Mouse (Mus musculus) macrophage (primary cell): ENCODE data around the gene Slc38a6. TPM values are rescaled to one million over a fixed set of nuclear protein-coding genes. Genes with fewer than 3 reads are reported as not detected.

Source experiments
- H3K27ac ChIP-seq: fragments of 350-480 bp; formaldehyde crosslinking; 2 replicates; pipeline ENCODE4 v1.9.0; 2021
- H3K36me3 ChIP-seq: fragments of 350-480 bp; formaldehyde crosslinking; 2 replicates; pipeline ENCODE4 v1.9.0; 2021; ENCODE audit errors: inconsistent target
- H3K4me3 ChIP-seq: fragments of 350-480 bp; formaldehyde crosslinking; 2 replicates; pipeline ENCODE4 v1.9.0; 2021; ENCODE audit errors: inconsistent target
- H3K79me2 ChIP-seq: fragments of 350-480 bp; formaldehyde crosslinking; 2 replicates; pipeline ENCODE4 v1.9.0; 2021; ENCODE audit errors: inconsistent target
- WGBS: methylation state at CpG from one replicate; pipeline ENCODE4 v1.1.7; 2026; ENCODE audit warnings: inconsistent platforms; ENCODE audit not compliant: missing documents; 5-methylcytosine and 5-hydroxymethylcytosine counted together
- polyA plus RNA-seq: library from polyadenylated mRNA; stranded (reverse); fragments of 250-400 nt; gene quantifications from 3 replicates; pipeline ENCODE4 v1.2.4, GENCODE M21; 2018; ENCODE audit warnings: inconsistent platforms

The Slc38a6 gene
- polyA plus RNA-seq, 1 experiment from 2014 or later: 40.6 TPM

- 100% methylated on average over 1 of the region's 2 CpGs for WGBS
- Histone ChIP-seq H3K36me3 (peaks cover 46% of the 10 kb centered on the region), H3K4me3 (no peak overlapping the region), H3K27ac (no peak overlapping the region), H3K79me2 (no peaks in the 10 kb centered on the region)
These were observed 70.1 kb downstream of the Slc38a6 start for GRCm38 (mm10) chr12:73356696-73357095.

GRCm38 (mm10) chr12:73357311-73357710, 70.7 kb downstream of the Slc38a6 start:
- Histone ChIP-seq H3K79me2 (no peaks in the 10 kb centered on the region), H3K36me3 (peaks cover 40% of the 10 kb centered on the region), H3K4me3 (no peak overlapping the region), H3K27ac (no peak overlapping the region)
- WGBS: 91% methylated on average over 5 of the region's 5 CpGs

- peaks cover 36% of the 10 kb centered on the region for H3K36me3 ChIP-seq
- H3K4me3 ChIP-seq: no peak overlapping the region
- no peaks in the 10 kb centered on the region for H3K79me2 ChIP-seq
- 96% methylated on average over 3 of the region's 3 CpGs for WGBS
- no peak overlapping the region for H3K27ac ChIP-seq
These were observed 71.2 kb downstream of the Slc38a6 start for GRCm38 (mm10) chr12:73357736-73358135.

GRCm38 (mm10) chr12:73358640-73359039, 72.1 kb downstream of the Slc38a6 start:
- Histone ChIP-seq H3K36me3 (peaks cover 30% of the 10 kb centered on the region), H3K27ac (no peak overlapping the region), H3K4me3 (no peak overlapping the region), H3K79me2 (no peaks in the 10 kb centered on the region)
- 87% methylated on average over 2 of the region's 2 CpGs for WGBS

DNA sequence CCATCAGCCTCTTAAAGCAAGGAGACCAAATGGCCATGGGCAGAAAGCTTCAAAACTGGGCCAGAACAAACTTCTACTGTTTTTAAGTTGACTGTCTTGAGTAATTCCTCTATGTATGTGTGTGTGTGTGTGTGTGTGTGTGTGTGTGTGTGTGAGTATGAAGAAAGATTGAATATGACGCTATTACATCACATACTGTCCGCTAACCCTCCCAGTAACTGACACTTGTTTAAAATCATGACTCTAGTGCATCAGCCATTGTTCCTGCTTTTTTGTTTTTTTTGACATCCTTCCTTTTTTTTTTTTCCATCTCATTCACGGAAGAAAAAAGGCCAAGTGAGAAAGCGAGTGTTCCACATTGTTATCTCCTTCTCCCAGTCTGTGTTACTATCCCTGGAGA, 72.9 kb downstream of the Slc38a6 start:
- H3K36me3 ChIP-seq: peaks cover 22% of the 10 kb centered on the region
- no peak overlapping the region for H3K27ac ChIP-seq
- no peak overlapping the region for H3K4me3 ChIP-seq
- WGBS: 41% methylated on average over 4 of the region's 4 CpGs
- no peaks in the 10 kb centered on the region for H3K79me2 ChIP-seq

DNA sequence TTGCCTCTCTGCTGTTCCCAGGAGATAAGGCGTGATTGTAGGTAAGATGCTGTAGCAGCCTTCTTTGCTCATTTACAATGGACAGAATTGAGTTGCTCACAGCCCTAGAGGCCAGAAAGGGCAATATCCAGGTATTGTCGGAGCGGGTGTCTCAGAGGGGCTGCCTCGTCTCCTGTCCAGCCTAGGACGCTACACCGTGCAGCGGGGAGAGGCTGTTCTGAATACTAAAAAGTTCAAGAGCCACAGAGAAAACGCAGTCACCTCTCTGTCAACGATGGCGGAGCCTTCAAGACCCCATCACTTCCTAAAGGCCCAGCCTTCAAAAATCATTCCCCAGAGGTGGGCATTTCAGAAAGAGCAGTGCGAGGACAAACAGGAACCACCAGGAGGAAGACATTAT, 74.6 kb downstream of the Slc38a6 start:
- H3K36me3 ChIP-seq: peaks cover 7% of the 10 kb centered on the region; the same call in 1 of the 2 replicates
- no peak overlapping the region for H3K27ac ChIP-seq
- no peak overlapping the region for H3K4me3 ChIP-seq
- 94% methylated on average over 11 of the region's 11 CpGs for WGBS
- no peaks in the 10 kb centered on the region for H3K79me2 ChIP-seq

GRCm38 (mm10) chr12:73363401-73363800, 76.8 kb downstream of the Slc38a6 start:
- H3K36me3 ChIP-seq: peaks cover 7% of the 10 kb centered on the region; the same call in 1 of the 2 replicates
- no peak overlapping the region for H3K27ac ChIP-seq
- no peaks in the 10 kb centered on the region for H3K79me2 ChIP-seq
- WGBS: 95% methylated on average over 6 of the region's 6 CpGs
- H3K4me3 ChIP-seq: no peak overlapping the region

DNA sequence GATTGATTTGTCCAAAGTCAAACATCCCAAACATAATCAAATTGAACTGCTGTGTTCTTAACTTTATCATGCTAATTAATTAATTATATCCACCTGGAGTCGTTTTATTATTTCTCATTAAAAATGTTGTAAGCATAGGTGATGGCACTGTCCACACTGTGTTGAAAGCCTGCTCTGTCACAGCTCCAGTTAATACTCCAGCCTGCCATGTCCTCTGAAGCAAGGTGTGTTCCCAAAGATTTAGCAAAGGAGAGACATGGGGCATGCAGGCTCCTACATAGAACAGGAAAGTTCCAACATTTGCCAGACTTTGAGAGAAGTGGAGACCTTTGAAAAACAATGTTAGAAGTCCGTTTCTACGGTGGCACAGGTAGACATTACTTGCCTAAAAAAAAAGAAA, 77.4 kb downstream of the Slc38a6 start:
- WGBS: 82% methylated on average over 3 of the region's 3 CpGs
- Histone ChIP-seq H3K4me3 (no peak overlapping the region), H3K27ac (no peak overlapping the region), H3K36me3 (peaks cover 7% of the 10 kb centered on the region; the same call in 1 of the 2 replicates), H3K79me2 (no peaks in the 10 kb centered on the region)

- H3K27ac ChIP-seq: no peak overlapping the region
- no peak overlapping the region for H3K4me3 ChIP-seq
- 76% methylated on average over 7 of the region's 7 CpGs for WGBS
- 0 out of 2 replicates have a peak, but pooled peaks cover under 1% of the 10 kb centered on the region for H3K36me3 ChIP-seq
- H3K79me2 ChIP-seq: no peaks in the 10 kb centered on the region
These were observed 80.0 kb downstream of the Slc38a6 start for GRCm38 (mm10) chr12:73366581-73366980.

- H3K4me3 ChIP-seq: no peak overlapping the region
- no peak overlapping the region for H3K27ac ChIP-seq
- no peaks in the 10 kb centered on the region for H3K36me3 ChIP-seq
- H3K79me2 ChIP-seq: no peaks in the 10 kb centered on the region
- WGBS: 68% methylated on average over 19 of the region's 20 CpGs
These were observed 81.0 kb downstream of the Slc38a6 start for GRCm38 (mm10) chr12:73367460-73368079.

- 85% methylated on average over 6 of the region's 7 CpGs for WGBS
These were observed 82.5 kb downstream of the Slc38a6 start for GRCm38 (mm10) chr12:73368868-73369608.

DNA sequence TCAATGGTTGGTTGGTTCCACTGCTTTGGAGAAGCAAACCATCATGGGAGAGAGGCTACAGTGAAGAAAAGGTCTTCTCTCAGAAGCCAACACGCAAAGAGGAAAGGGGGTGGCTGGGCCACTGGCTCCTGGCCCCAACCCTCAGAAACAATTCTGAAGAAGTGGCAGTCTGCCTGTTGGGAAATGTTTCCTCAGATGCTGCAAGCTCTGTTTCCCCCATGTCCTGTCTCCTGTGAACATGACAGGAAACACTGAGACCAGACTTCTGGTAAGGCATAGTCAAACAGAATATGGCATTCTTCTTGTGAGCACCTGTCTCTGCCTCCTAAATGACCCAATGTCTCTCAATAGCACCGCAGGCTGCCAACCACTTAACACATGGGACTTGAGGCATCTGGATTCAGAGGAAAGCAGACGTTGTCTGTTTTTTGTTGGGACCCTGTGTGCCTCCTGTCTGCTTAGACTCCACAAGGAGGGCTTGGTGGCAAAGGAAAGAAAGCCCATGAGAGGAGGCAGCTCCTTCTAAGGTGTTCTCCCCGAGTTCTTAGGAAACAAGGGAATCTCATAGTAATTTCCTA, 83.9 kb downstream of the Slc38a6 start:
- Histone ChIP-seq H3K27ac (no peak overlapping the region), H3K79me2 (no peaks in the 10 kb centered on the region), H3K36me3 (no peaks in the 10 kb centered on the region), H3K4me3 (no peak overlapping the region)
- 70% methylated on average over 4 of the region's 4 CpGs for WGBS

More at GRCm38 (mm10) chr12:73368868-73369608, 82.5 kb downstream of the Slc38a6 start:
- Histone ChIP-seq H3K79me2 (no peaks in the 10 kb centered on the region), H3K4me3 (no peak overlapping the region), H3K27ac (no peak overlapping the region), H3K36me3 (no peaks in the 10 kb centered on the region)

DNA sequence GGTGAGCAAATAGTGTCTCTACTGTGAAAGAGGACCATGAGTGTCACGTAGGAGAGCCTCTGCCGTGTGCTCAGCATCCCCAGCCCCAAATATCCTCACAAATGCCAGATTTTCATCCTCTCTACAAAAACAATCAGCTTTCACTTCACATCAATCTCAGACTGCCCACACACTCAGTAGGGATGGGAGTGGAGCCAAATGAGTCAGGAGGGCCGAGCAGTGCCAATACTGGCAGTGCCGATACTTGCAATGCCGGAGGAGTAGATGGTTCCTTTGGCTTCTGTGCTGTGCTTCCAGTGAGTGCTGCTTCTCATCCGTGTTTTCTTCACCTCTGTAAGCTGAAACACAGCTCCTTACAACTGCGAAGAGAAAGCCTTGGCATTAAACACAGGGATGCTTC, 84.6 kb downstream of the Slc38a6 start:
- Histone ChIP-seq H3K79me2 (no peaks in the 10 kb centered on the region), H3K36me3 (no peaks in the 10 kb centered on the region), H3K27ac (no peak overlapping the region), H3K4me3 (no peak overlapping the region)
- 88% methylated on average over 7 of the region's 7 CpGs for WGBS

- Histone ChIP-seq H3K36me3 (no peaks in the 10 kb centered on the region), H3K79me2 (no peaks in the 10 kb centered on the region), H3K4me3 (no peak overlapping the region), H3K27ac (no peak overlapping the region)
- WGBS: 70% methylated on average over 5 of the region's 5 CpGs
These were observed 91.4 kb downstream of the Slc38a6 start for GRCm38 (mm10) chr12:73378026-73378425.

DNA sequence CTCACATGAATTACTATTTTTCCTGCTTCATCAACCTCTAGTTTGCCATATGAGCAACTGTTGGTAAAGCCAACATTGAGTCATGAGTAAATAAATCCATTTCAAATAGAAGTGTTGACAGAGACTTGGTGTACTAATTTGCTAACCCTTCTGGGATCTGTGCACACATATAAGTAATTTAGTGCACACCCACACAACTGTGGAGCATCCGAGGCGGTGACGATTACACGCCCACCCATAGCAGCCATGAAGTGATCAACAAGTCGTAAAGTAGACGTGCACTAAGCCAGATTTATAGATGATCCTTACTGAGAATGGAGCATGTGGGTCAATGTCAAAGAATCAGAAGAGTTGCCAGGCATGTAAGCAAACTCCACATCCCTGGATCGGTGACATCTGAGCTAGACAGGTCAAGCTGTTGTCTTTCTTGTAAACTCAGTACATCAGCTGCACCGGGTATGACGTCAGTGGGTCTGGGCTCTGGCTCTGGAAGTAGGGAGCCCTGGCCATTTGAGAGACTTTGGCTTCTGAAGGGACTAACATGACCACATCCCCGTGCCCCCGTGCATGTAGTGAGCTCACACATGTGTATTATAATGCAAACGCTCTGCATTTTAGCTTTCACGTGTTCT, 92.3 kb downstream of the Slc38a6 start:
- WGBS: 94% methylated on average over 13 of the region's 13 CpGs
- no peak overlapping the region for H3K4me3 ChIP-seq
- H3K27ac ChIP-seq: no peak overlapping the region
- no peaks in the 10 kb centered on the region for H3K79me2 ChIP-seq
- H3K36me3 ChIP-seq: no peaks in the 10 kb centered on the region
